Mouse (Mus musculus) cerebellum, postnatal 10 days (tissue): ENCODE results near the gene Slc51a.

Experiments
- DNase-seq, 2 experiments: peaks; one replicate each; pipeline ENCODE4 v3.0.0; 2021; ENCODE audit warnings: mixed read lengths in 2 of 2

The Slc51a gene

GRCm38 (mm10) chr16:32487234-32488111 lies at the start of gene Slc51a:
Gene Slc51a (minus strand): TSS chr16:32487879.
- DNase-seq = no peak

- no peak for DNase-seq
These were observed 47.6 kb upstream of the Slc51a start for GRCm38 (mm10) chr16:32535157-32535751.

DNA sequence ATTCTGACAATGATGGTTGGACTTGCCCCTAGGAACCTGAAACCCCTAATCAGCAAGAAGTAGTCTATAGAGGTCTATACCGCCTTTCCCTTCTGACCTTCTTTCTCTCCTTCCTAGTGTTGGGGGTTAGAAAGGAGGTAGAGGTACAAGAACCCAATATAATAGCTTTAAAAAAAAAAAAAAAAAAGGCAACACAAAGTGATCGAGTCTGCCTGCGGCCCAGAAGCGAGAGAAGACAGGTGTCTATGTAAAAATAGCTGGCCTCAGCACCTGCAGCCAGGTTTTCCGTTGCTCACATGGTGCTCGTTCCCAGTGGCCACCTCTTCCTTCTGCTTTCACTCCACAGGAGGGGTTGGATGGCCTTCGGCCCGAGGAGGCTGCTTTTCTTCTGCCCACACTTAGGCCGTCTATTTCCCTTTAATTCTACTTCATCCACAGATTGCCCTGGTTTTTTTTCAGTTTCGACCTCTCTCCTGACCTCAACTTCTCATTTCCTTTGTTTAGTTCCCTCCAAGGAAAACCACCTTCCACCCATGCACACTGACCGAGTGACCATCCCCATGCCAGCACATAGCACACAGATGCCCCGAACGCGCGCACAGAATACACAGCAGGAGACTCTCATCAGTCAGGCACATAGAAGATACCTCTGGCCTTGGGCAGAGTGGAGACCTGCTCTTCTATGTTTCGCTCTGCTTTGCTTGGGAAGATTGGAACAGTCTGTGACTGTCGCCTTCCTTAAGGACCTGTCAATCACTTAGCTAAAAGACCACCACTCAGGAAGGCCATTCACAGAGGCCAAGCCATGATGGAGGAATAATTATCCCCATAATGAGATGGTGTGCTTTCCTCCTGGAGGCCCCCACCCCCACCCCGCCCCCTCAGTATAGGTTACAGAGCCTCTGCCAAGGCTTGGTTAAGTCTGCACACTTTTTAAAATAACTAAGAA lies 45.5 kb upstream of the Slc51a start:
- DNase-seq = no peak

DNA sequence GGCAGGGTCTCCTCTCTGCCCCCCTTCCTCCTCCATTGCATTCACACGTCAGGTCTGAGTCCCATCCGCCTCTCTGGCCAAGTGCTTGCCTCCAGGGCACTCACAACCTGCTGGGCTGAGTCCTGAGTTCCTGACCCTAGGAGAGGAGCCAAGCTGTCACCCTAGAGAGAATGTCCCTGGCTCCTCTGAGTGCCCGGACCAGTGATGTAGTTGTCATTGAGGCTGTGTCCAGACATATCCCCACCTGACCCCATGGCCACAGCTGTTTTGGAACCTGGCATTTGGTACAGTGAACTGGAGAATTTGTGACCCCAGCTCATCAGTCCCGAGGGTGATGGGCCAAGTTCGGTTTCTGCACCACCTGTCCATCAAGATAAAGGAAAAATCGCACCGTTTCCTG lies 39.2 kb upstream of the Slc51a start:
- DNase-seq = no peak

GRCm38 (mm10) chr16:32524244-32524615 lies 36.6 kb upstream of the Slc51a start:
- no peak for DNase-seq

- DNase-seq = peak; percentile 82 to 89
These were observed 36.0 kb upstream of the Slc51a start for GRCm38 (mm10) chr16:32523462-32524243.

DNA sequence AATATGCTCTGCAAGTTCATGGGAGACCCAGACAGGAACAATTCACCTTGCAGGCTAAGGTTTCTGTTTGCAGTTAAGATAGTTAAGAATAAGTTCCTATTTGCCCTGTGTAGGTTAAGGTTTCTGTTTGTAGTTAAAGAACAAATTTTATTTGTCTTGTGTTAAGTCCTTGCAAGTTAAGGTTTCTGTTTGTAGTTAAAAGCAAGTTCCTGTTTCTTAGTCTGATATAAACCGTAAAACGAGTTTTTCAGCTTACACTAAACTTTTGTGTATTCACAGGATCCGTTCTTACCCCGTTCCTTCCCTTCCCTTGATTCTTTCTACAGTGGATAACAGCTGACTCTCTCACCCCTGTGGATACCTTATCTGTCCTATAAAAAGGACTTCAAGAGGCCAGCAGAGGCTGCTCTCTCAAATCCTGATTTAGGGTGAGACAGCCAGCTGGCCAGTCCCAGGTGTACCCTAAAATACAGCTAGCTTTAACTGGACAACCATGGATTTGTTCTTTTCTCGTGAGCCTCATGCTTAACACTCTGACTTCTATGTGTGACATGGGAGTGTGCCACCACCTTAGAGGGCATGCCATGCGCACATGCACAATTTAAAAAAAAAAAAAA lies 35.0 kb upstream of the Slc51a start:
- DNase-seq = no peak

GRCm38 (mm10) chr16:32520372-32520748 lies 32.7 kb upstream of the Slc51a start:
- DNase-seq = no peak

DNA sequence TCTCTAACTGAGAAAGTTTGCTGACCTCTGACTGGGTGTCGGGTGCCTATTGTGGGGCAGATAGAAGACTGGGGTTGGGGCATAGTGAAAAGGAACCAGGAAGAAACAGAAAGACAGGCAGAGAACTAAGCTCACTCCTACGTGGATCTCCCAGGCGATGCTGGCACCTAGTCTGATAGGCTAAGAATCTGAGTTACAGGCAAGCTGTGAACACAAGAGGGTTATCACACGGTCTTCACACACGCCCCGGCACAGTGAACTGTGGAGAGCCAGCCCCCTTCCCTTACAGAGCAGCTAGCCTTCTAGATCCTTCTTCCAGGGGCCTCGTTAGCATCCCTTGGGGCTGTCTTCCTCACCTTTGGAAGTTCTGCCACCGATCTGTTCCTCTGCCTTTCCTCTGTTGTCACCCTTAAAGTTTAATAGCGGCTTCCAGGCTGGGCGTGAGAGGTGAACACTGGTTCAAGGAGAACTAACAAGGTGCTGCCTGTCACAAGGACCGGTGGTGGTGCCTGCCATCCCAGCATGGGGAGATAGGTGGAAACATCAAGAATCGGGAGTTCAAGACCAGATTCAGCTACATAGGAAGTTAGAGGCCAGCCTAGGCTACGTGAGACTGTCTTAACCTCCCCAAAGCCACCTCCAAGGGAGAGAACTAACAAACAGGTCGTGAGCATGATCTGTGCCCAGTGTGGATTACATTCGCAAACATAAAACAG lies 32.1 kb upstream of the Slc51a start:
- DNase-seq = no peak

- DNase-seq = no peak
These were observed 30.3 kb upstream of the Slc51a start for GRCm38 (mm10) chr16:32517785-32518481.

DNA sequence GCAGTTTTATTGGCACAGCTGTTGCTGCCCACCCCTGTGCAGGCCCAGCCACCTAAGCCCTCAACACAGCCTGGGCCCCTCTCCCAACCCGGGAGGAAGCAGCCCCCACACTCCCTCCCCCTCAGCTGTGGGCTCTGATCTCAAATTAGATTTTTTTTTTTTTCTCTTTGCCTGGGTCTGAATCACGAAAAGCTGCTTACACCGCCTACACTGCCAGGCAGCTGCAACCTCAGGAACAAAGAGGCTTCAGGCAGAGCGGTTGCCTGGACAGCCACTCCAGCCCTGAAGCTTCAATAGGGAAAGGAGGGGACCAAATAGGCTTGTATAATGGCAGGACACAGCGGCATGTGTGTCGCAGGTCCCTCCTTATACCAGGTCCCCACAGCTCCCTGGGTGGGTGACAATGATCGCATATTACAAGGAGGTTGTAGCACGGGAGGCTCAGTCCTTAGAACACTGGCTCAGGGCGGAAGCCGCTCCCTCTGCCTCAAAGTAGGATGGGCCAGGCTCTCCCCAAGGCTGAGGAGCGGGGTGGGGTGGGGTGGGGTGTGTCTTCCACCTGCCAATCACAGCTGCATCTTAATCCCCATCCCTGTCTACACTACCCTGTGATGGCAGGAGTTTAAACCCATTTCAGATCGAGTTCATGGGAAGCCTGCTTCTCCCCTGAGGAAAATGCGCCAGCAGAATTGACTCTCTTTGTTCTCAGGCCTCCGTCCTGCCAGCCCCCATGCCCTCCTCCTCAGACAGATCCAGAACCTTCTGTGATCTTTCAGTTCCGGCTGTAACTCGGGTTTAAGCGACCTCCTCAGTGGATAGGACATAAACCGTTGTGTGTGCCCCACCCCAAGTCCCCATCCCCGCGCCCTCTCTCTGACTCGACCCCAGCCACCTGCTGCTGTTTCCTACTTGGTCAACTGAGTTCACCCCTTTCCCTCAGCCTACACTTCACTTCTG lies 28.6 kb upstream of the Slc51a start:
- DNase-seq = peak in 1 of 2 experiments; percentile 43

DNA sequence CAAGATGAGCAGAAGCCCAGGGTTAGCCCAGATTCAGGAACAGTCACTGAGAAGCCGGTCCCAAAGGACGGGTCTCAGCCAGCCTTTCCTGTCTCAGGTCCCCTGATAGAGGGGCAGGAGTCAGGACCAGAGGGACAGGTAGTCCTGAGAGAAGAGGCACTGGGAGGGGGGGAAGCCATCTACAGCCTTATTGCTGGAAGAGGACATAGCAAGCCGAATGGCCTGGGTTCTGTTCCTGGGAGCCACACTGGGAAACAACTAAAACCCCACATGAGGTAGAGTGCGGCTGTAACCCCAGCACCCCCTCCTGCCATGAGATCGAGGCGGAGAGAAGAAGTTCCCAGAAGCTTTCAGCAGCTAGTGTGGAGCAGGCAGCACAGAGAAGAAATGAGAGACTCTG lies 26.3 kb upstream of the Slc51a start:
- no peak for DNase-seq

GRCm38 (mm10) chr16:32513401-32513800 lies 25.7 kb upstream of the Slc51a start:
- no peak for DNase-seq

GRCm38 (mm10) chr16:32512921-32513320 lies 25.2 kb upstream of the Slc51a start:
- peak; percentile 53 to 70 for DNase-seq

- DNase-seq = no peak
These were observed 24.3 kb upstream of the Slc51a start for GRCm38 (mm10) chr16:32511827-32512490.

- DNase-seq = no peak
These were observed 23.7 kb upstream of the Slc51a start for GRCm38 (mm10) chr16:32511338-32511734.

- no peak for DNase-seq
These were observed 23.0 kb upstream of the Slc51a start for GRCm38 (mm10) chr16:32510399-32511337.
